Mouse (Mus musculus) lung, embryonic 15.5 days (tissue): Measurements from ENCODE around the gene Pnpla1. TPM values are rescaled to one million over a fixed set of nuclear protein-coding genes. Genes with fewer than 3 reads are reported as not detected.
"Not testable (repeated sequence)": the region's sequence is repeated elsewhere in the genome, so short reads cannot be mapped to it uniquely, and the experiment has no call there.

ENCODE experiments used
- ATAC-seq: fragments of 200-750 bp; cut with Nextera tagmentation; 2 replicates; pipeline ENCODE4 v1.8.0; 2017; ENCODE audit warnings: moderate number of reproducible peaks, borderline replicate concordance; ENCODE audit not compliant: low FRiP score, low TSS enrichment; ENCODE audit errors: extremely low read depth
- H3K27ac ChIP-seq: fragments of 300-500 bp; sonication (generic); 2 replicates; pipeline ENCODE4 v1.5.1; 2015; ENCODE audit warnings: moderate library complexity, mild to moderate bottlenecking, inconsistent platforms
- H3K27me3 ChIP-seq: fragments of 300-500 bp; sonication (generic); 2 replicates; pipeline ENCODE4 v1.6.1; 2015; ENCODE audit warnings: inconsistent platforms
- H3K36me3 ChIP-seq: fragments of 300-500 bp; sonication (generic); 2 replicates; pipeline ENCODE4 v1.6.1; 2015; ENCODE audit warnings: inconsistent platforms
- H3K4me1 ChIP-seq: fragments of 300-500 bp; sonication (generic); 2 replicates; pipeline ENCODE4 v1.6.1; 2015; ENCODE audit warnings: inconsistent platforms
- H3K4me2 ChIP-seq: fragments of 300-500 bp; sonication (generic); 2 replicates; pipeline ENCODE4 v1.6.1; 2015; ENCODE audit warnings: inconsistent platforms, mild to moderate bottlenecking, moderate library complexity
- H3K4me3 ChIP-seq: fragments of 300-500 bp; sonication (generic); 2 replicates; pipeline ENCODE4 v1.5.1; 2015; ENCODE audit warnings: mild to moderate bottlenecking, inconsistent platforms
- H3K9ac ChIP-seq: fragments of 300-500 bp; sonication (generic); 2 replicates; pipeline ENCODE4 v1.6.1; 2015; ENCODE audit warnings: inconsistent platforms
- H3K9me3 ChIP-seq: fragments of 300-500 bp; sonication (generic); 2 replicates; pipeline ENCODE4 v1.6.1; 2016; ENCODE audit warnings: inconsistent platforms
- WGBS: fragments of 180-500 bp; shearing (Covaris S2); methylation state at CpG from one replicate; pipeline ENCODE4 v1.1.7; 2015; 5-methylcytosine and 5-hydroxymethylcytosine counted together
- polyA plus RNA-seq: library from polyadenylated mRNA; unstranded; fragments of >200 nt; fragmentation: Nextera tagmentation; extraction: Ambion mirVana; gene quantifications from 2 replicates; pipeline ENCODE4 v1.2.1, GENCODE M21; 2015

The Pnpla1 gene
- polyA plus RNA-seq = not detected in 2 replicates

DNA sequence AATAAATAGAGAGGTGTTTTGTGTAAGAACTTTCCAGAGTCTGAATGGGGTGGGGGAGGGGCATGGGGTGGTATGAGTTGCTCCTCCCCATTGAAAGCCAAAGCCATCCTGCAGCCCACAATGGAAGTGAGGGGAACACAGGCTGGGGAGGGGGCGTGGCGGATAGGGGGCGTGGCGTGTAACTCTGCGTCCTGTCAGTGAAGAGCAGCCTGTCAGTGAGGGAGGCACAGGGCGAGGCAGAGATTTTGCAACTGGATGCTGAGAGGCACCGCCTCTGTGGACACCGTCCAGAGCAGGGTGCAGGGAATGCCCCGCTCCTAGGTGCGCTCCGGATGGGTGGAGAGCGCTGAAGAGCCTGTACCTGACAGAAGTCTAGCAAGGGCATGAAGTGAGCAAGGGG lies at the start of gene Pnpla1:
Gene Pnpla1, plus strand, starts transcription at position 207 of the 400 bp plus-strand sequence.
- 32% methylated on average over 12 of the region's 12 CpGs for WGBS
- no peak within 1 kb of the TSS for H3K27ac ChIP-seq
- no peak within 1 kb of the TSS for H3K9ac ChIP-seq
- no peak within 1 kb of the TSS for H3K4me2 ChIP-seq
- H3K27me3 ChIP-seq = no peaks in the 10 kb centered on the region
- H3K4me1 ChIP-seq = peaks cover 8% of the 10 kb centered on the region; the same call in 1 of the 2 replicates
- ATAC-seq = no peak
- H3K9me3 ChIP-seq = peaks cover 6% of the 10 kb centered on the region; the same call in 1 of the 2 replicates
- H3K36me3 ChIP-seq = no peaks in the 10 kb centered on the region
- no peak within 1 kb of the TSS for H3K4me3 ChIP-seq

DNA sequence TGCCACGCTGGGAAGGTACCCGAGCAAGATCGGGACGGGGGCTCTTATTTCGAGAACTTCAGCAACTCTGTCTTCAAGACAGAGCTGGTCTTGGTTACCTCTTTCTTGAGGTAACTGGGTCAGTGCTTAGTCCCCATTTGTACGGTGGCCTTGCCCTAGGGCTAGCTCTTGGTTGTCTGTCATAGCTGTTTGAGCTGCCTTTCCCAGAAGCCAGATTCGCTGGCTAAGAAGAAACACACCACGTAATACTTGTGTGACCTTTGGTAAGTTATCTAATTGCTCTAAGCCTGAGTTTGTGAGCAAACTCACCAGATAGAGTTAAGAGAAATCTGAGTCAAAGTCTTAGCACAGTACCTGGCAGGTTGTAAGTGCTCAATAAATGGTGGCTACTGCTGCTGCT lies 49.5 kb upstream of the Pnpla1 start:
- peaks cover 72% of the 10 kb centered on the region for H3K36me3 ChIP-seq

DNA sequence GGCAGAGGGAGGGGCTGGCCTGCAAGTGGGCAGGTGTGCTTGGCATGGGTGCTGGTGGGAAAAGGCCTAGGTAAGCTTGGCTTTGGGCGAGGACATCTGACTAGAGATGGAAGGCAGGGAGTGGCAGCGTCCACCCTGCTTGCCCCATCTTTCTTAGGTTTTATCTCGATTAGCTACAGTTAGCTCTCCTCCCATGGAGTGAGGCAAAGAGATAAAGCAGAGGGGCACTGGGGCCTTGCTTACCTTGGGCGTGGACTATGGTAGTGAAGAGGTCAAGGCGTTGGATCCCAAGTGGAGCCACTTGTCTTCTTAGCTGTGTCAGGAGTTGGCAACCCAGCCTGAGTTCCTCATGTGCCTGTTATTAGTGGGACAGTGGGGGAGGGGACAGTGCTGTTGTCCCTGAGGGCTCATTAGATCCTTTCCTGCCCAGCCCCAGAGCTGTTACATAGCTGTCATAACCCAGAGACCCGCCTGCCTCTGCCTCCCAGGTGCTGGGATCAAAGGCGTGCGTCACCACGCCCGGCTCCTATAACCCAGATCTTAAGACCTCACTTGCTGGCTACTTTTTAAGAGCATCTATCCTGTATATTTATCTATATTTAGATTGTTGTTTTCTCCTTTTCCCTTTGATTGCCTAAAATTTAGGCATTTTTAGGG lies 48.9 kb upstream of the Pnpla1 start:
- no peak overlapping the region for H3K9ac ChIP-seq
- 88% methylated on average over 10 of the region's 10 CpGs for WGBS
- no peaks in the 10 kb centered on the region for H3K4me1 ChIP-seq
- no peak overlapping the region for H3K4me2 ChIP-seq
- no peak overlapping the region for H3K4me3 ChIP-seq
- ATAC-seq = no peak
- H3K9me3 ChIP-seq = no peaks in the 10 kb centered on the region
- H3K36me3 ChIP-seq = peaks cover 78% of the 10 kb centered on the region
- H3K27me3 ChIP-seq = no peaks in the 10 kb centered on the region
- H3K27ac ChIP-seq = no peak overlapping the region

More for the DNA sequence above, 49.5 kb upstream of the Pnpla1 start:
- no peak overlapping the region for H3K27ac ChIP-seq
- H3K27me3 ChIP-seq = no peaks in the 10 kb centered on the region
- H3K4me2 ChIP-seq = no peak overlapping the region
- no peak for ATAC-seq
- no peak overlapping the region for H3K4me3 ChIP-seq
- no peak overlapping the region for H3K9ac ChIP-seq
- no peaks in the 10 kb centered on the region for H3K4me1 ChIP-seq
- WGBS = 94% methylated on average over 8 of the region's 8 CpGs
- no peaks in the 10 kb centered on the region for H3K9me3 ChIP-seq

DNA sequence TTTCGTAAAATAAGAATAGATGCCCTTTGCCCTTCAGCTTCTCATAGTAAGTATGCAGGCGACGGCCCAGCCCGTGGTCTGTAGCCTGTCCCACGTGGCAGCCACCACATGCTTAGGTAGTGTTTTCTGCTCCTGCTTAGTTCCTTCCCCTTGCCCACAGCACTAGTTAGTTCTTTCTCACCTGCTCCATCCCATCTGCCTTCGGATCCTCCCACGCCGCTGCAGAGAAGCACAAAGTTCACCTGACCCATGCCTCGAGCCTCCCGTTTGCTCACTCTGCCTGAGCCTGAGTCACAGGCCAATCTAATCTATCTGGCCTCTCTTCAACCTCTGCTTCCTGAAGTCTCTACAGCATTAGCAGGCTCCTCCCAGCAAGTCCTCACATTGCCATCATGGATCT lies 45.9 kb upstream of the Pnpla1 start:
- no peak overlapping the region for H3K4me3 ChIP-seq
- no peaks in the 10 kb centered on the region for H3K4me1 ChIP-seq
- H3K27me3 ChIP-seq = no peaks in the 10 kb centered on the region
- H3K9ac ChIP-seq = no peak overlapping the region
- 89% methylated on average over 10 of the region's 10 CpGs for WGBS
- no peak for ATAC-seq
- no peaks in the 10 kb centered on the region for H3K9me3 ChIP-seq
- no peak overlapping the region for H3K4me2 ChIP-seq
- peaks cover 89% of the 10 kb centered on the region for H3K36me3 ChIP-seq
- no peak overlapping the region for H3K27ac ChIP-seq

DNA sequence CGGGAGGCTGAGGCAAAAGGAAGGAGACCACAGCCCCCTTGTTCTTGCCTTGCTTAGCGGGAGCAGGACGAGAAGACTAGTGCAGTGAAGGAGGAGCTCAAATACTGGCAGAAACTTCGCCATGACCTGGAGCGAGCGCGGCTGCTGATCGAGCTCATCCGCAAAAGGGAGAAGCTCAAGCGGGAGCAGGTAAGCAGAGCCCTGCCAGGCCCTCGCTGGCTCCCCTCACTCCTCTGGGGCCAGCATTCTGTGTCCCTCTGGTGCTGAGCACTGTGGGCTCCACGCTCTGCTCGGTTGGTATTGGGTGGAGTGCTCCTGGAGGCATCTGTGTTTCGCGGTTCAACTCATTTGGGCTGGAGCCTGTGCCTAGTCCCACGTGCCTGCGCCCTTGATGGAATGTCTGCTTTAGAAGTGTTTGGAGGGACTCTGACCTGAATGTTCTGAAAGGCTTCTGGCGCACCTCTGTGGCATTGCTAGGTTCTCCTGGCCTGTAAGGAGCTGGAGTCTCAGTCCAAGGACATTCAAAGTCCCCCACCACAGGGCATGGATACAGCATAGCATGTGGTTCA lies 43.6 kb upstream of the Pnpla1 start:
- 90% methylated on average over 18 of the region's 18 CpGs for WGBS
- Histone ChIP-seq H3K36me3 (peaks cover 91% of the 10 kb centered on the region), H3K4me1 (no peaks in the 10 kb centered on the region)

DNA sequence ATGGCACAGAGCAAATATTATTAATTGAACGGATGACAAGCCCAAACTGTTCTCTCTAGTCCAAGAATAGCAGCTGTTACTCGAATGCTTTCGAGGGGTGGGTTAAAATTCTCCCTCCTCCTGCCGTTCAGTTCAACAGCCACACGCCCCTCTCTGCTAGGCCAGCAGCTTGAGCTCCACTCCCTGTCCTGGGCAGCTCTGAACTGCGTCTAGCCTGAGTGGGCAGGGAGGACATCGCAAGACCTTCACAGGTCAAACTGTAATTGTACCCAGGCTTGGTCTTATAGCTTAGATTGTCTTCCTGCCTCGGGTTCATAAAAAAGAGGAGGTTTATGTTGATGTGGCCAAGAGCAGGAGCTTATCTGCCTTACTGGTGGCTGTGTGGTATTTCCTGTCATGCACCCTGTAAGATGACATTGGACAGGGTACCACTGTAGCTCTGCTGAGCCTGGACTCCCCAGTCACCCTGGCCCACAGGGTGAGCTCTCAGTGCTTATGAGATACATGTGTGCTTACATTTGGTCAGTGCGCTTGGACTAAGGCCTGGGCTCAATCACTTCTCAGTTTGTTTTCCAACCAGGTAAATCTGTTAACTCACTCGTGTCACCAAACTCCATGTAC lies 42.7 kb upstream of the Pnpla1 start:
- H3K4me2 ChIP-seq = no peak overlapping the region
- no peaks in the 10 kb centered on the region for H3K27me3 ChIP-seq
- H3K9me3 ChIP-seq = no peaks in the 10 kb centered on the region
- 70% methylated on average over 10 of the region's 10 CpGs for WGBS
- no peak overlapping the region for H3K9ac ChIP-seq
- peaks cover 90% of the 10 kb centered on the region for H3K36me3 ChIP-seq
- H3K27ac ChIP-seq = no peak overlapping the region
- ATAC-seq = no peak
- H3K4me3 ChIP-seq = no peak overlapping the region
- H3K4me1 ChIP-seq = no peaks in the 10 kb centered on the region

More for the DNA sequence above, 43.6 kb upstream of the Pnpla1 start:
- Histone ChIP-seq H3K4me3 (no peak overlapping the region), H3K9me3 (no peaks in the 10 kb centered on the region), H3K27ac (no peak overlapping the region), H3K9ac (no peak overlapping the region), H3K4me2 (no peak overlapping the region), H3K27me3 (no peaks in the 10 kb centered on the region)
- no peak for ATAC-seq

DNA sequence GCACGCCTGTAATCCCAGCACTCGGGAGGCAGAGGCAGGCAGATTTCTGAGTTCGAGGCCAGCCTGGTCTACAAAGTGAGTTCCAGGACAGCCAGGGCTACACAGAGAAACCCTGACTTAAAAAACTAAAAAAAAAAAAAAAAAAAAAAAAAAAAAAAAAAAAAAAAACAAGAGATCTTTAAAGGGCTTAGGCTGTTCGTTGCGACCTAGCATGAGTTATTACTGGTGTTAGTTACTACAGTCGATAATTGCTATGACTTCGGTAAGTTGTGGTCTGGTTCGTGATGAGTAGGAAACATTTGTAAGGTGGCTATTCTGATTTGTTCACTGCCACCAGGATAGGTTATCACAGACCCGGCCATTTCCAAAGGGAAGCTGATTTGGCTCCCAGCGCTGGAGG lies 41.9 kb upstream of the Pnpla1 start:
- not testable (repeated sequence) for H3K4me2 ChIP-seq, H3K9me3 ChIP-seq, H3K4me1 ChIP-seq, H3K4me3 ChIP-seq, ATAC-seq, H3K9ac ChIP-seq, H3K27me3 ChIP-seq, H3K27ac ChIP-seq
- peaks cover 93% of the 10 kb centered on the region for H3K36me3 ChIP-seq
- 90% methylated on average over 10 of the region's 10 CpGs for WGBS

DNA sequence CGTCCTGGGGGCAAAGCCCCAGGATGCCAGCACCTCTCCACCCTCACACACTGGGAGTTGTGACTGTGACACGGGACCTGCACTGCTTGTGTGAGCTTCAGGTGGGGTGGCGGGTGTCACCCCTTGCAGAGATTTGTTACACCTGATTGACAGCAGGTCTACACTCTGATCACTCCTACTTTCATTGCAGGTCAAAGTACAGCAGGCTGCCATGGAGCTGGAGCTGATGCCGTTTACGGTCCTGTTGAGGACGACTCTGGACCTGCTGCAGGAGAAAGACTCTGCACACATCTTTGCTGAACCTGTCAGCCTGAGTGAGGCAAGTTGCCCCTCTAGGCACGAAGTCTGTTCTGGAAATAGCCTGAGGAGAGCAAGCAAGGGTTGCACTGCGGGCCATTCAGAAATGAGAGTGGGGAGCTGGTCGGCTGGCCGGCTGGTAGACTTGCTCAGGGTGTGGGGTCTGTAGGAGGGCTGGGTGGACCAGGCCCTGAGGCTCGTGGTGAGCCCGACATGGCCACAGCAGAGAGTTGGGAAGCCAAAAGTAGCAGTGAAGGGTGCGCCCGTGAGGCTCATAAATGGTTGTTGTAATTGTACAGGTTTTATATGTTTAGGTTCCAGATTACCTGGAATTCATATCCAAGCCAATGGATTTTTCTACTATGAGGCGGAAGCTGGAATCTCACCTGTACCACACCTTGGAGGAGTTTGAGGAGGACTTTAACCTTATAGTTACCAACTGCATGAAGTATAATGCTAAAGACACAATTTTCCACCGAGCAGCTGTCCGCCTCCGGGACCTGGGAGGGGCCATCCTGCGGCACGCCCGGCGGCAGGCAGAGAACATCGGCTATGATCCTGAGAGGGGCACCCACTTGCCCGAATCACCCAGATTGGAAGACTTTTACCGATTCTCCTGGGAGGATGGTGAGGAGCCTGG lies 41.1 kb upstream of the Pnpla1 start:
- WGBS = 95% methylated on average over 25 of the region's 25 CpGs
- no peak overlapping the region for H3K4me3 ChIP-seq
- peaks cover 95% of the 10 kb centered on the region for H3K36me3 ChIP-seq
- H3K9me3 ChIP-seq = no peaks in the 10 kb centered on the region
- H3K9ac ChIP-seq = no peak overlapping the region
- H3K27me3 ChIP-seq = no peaks in the 10 kb centered on the region
- H3K4me1 ChIP-seq = no peaks in the 10 kb centered on the region
- no peak overlapping the region for H3K27ac ChIP-seq
- no peak for ATAC-seq
- no peak overlapping the region for H3K4me2 ChIP-seq

DNA sequence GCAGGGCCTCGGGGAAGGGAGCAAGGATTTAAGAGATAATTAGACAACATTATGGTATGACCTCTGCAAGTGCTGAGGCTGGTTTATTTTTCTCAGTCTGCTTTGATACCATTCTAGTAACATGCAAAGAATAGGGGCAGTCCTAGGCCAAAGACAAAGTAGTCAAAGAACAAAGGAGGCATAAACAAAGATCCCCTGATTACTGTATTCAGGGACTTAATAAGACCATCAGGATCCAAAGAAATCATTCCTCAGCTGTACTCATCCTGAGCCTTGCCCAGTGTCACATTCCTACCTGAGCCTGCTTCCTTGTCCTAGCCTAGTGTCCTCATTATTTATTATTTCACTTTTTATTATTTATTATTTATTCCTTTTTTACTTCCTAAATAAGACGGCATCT lies 38.0 kb upstream of the Pnpla1 start:
- Histone ChIP-seq H3K27ac (no peak overlapping the region), H3K9ac (no peak overlapping the region), H3K9me3 (no peaks in the 10 kb centered on the region), H3K36me3 (peaks cover 97% of the 10 kb centered on the region), H3K4me1 (no peaks in the 10 kb centered on the region), H3K27me3 (no peaks in the 10 kb centered on the region), H3K4me2 (no peak overlapping the region), H3K4me3 (no peak overlapping the region)
- no peak for ATAC-seq
- WGBS = 79% methylated on average over 2 of the region's 2 CpGs

DNA sequence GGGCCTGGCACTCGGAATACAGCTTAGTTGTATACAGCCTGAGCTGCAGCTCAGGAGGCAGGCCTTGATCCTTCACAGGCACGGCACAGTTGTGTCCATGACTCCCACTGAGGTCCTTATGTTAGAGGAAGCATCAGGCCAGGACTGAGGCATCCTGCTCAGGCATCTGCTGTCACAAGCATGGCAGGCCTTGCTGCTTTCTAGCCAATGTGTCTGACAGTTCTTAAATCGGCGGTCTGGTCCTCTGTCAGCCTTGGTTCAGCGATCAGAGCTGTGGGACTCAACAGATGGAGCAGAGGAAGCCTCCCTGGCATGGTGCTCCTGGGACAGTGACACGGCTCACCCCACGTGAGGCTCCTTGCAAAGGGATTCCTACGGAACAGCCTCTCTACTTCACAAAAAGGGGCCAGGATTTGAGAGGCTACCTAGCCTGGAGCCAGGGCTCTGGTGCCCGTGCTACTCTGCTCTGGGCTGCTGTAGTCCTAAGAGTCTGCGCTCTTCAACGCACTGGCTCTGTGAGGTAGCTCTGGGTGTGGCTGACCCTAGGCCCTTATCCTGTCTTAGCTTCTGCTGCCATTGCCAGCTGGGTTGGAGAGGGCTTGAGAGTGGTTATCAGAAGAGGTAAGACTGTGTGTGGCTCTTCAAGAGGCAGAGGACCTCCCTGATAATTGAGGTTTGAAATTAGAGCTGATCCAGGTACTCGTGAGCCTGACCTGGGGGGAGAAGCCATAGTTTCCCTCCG lies 35.0 kb upstream of the Pnpla1 start:
- Histone ChIP-seq H3K27ac (no peak overlapping the region), H3K9ac (no peak overlapping the region), H3K9me3 (no peaks in the 10 kb centered on the region), H3K36me3 (peaks cover 94% of the 10 kb centered on the region), H3K4me1 (no peaks in the 10 kb centered on the region), H3K4me2 (no peak overlapping the region), H3K4me3 (no peak overlapping the region), H3K27me3 (no peaks in the 10 kb centered on the region)
- WGBS = 84% methylated on average over 13 of the region's 13 CpGs
- ATAC-seq = peak; percentile 70; the same call in 1 of the 2 replicates

DNA sequence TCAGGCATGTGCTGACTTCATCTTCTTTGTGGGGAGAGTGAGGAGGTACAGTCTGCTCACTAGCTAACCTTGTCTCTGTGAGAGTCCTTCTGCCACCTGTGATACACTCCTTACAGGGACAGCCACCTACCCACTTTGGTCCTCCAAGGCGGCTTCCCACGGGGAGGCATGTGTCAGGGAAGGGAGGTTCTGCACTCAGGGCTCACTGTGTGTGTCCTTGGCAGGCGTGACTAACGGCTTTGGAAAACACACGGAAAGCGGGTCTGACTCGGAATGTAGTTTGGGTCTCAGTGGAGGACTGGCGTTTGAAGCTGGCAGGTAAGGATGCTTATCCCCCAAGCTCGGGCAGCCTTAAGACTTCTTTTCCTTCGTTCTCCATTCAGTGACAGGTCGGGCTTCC lies 34.5 kb upstream of the Pnpla1 start:
- WGBS = 79% methylated on average over 11 of the region's 11 CpGs

More for the DNA sequence above, 34.5 kb upstream of the Pnpla1 start:
- Histone ChIP-seq H3K4me1 (no peaks in the 10 kb centered on the region), H3K27me3 (no peaks in the 10 kb centered on the region), H3K36me3 (peaks cover 94% of the 10 kb centered on the region), H3K9me3 (no peaks in the 10 kb centered on the region), H3K27ac (no peak overlapping the region), H3K4me3 (no peak overlapping the region), H3K4me2 (no peak overlapping the region), H3K9ac (no peak overlapping the region)
- ATAC-seq = no peak
